Mouse (Mus musculus) lung, adult 2 months (tissue): Measurements from ENCODE around the gene Pgrmc1.

Source experiments
- CTCF ChIP-seq: fragments of 200-500 bp; IDR thresholded peaks from 2 replicates; pipeline ENCODE4 v1.5.1; 2011; ENCODE audit warnings: mild to moderate bottlenecking, low read length, control low read depth; ENCODE audit not compliant: insufficient read depth
- POLR2A ChIP-seq: fragments of 200-500 bp; IDR thresholded peaks from 2 replicates; pipeline ENCODE4 v1.6.1; 2011; ENCODE audit warnings: low read depth, mild to moderate bottlenecking, control low read depth, low read length, borderline replicate concordance; ENCODE audit errors: extremely low read depth

- TF ChIP-seq POLR2A (no peak), CTCF (no peak)
These were observed 47.1 kb upstream of the Pgrmc1 start for GRCm38 (mm10) chrX:36550906-36551305.
